Mouse (Mus musculus) bone marrow, adult 2 months (tissue): ENCODE data around the gene Trappc3l.

Experiments
- CTCF ChIP-seq: fragments of 200-500 bp; IDR thresholded peaks from 2 replicates; pipeline ENCODE4 v1.5.1; 2011; ENCODE audit warnings: low read length, control low read depth; ENCODE audit not compliant: control insufficient read depth, insufficient read depth
- POLR2A ChIP-seq: fragments of 200-500 bp; IDR thresholded peaks from 2 replicates; pipeline ENCODE4 v1.6.1; 2011; ENCODE audit warnings: low read depth, mild to moderate bottlenecking, control low read depth, low read length, borderline replicate concordance; ENCODE audit not compliant: control insufficient read depth

DNA sequence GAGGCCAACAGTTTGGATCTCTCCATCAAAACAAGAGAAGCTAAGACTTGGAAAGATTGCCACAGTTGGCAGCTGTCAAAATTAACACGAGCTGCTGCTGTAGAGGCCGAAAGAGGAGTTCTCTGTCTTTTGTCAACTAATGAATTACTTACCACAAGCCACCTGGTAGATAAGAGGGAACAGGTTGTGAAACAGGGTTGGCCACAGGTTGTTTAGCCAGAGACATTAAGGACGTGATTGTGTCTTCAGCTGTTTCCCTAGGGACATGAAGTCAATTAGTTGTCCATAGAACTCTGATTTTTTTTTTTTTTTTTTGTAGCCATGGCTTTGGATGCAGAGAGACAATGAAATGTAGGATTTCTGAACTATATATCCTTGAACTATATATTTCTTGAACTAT lies 79.7 kb downstream of the Trappc3l start:
- TF ChIP-seq CTCF: no peak
- TF ChIP-seq POLR2A: no peak
